Mouse (Mus musculus): Measurements from ENCODE around the gene Crabp2.
A peak's percentile ranks its signal among the peaks of the same experiment; 100 is the strongest.

Gene Crabp2

DNA sequence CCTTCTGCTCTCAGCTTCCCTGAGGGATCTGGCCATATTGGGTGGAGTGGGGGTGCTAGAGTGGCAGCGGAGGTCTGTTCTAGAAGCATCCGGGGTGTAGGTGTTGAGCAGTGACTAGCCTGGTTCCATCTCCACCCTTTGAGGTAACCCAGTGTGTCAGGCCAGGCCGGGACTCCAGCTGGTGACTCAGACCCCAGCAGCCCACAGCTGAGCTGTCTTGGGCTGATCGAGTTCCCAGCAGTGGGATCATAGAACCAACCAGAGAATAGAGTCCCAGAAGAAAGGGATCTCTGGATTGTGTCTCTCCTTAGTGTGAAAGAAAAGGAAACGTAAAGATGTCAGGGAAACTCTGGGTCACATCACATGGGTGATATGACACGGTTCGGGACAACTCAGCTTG is 10.9 kb downstream of the Crabp2 start:
- DNase-seq, result no peak

GRCm38 (mm10) chr3:87960191-87960585 is 11.7 kb downstream of the Crabp2 start:
- DNase-seq, result no peak

- DNase-seq, result peak; percentile 70
Observed at GRCm38 (mm10) chr3:87960586-87961191, 12.2 kb downstream of the Crabp2 start.

DNA sequence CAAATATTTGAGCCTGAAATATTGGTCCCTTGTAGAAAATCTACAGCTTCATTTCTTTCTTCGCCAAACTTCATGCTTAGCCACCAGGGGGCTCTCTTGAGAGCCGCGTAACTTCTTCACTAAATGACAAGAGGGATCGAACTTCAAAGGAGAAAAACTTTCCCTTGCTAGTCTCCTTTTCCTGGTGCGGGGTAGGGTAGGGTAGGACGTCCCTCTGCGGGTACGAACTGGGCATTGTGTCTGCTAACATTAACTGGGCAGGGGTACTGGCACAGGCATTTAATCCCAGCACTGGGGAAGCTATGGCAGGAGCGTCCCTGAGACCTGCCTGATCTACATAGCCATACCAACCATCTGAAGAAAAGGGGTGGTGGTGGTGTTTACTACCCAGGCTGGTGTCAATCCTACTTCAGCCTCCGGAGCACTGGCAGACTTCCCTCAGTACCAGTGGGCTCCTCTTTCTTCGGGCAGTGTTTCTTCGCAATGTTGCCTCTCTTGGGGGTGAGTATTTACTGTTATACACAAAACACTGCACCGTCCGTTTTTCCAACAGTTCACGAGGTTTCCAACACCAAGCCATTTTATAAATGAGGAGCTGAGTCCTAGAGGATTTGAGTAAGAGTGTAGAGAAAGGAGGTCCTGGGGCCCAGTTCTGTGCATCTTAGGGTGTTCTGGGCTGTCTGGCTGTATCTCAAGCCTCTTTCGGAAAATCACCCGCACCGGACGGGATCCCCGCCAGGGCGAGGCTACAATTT is 21.9 kb downstream of the Crabp2 start:
- DNase-seq, result no peak

DNA sequence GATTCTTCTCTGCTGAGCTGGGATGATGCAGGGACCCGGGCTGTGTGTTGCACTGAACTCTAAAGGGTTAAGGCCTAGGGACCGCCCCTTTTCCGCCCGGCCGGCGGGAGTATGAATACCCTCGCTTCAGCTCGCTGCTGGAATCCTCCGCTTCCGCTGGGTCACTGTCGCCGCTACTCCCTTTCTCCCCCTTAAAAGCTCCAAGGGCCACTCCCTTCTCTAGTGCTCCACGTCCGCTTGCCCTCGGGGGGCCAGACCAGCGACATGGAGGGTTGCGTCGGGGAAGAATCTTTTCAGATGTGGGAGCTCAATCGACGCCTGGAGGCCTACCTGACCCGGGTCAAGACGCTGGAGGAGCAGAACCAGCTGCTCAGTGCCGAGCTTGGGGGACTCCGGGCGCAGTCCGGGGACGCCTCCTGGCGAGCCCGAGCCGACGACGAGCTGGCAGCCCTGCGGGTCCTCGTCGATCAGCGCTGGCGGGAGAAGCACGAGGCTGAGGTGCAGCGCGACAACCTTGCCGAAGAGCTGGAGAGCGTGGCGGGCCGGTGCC is 22.5 kb downstream of the Crabp2 start, which contains the start of gene Nes:
Gene Nes, plus strand, starts transcription at position 140 of the 550 bp plus-strand sequence.
- DNase-seq, result no peak

- DNase-seq, result no peak
Observed at GRCm38 (mm10) chr3:87971489-87972202, 23.2 kb downstream of the Crabp2 start.

GRCm38 (mm10) chr3:87972203-87972664 is 23.8 kb downstream of the Crabp2 start:
- no peak for DNase-seq

DNA sequence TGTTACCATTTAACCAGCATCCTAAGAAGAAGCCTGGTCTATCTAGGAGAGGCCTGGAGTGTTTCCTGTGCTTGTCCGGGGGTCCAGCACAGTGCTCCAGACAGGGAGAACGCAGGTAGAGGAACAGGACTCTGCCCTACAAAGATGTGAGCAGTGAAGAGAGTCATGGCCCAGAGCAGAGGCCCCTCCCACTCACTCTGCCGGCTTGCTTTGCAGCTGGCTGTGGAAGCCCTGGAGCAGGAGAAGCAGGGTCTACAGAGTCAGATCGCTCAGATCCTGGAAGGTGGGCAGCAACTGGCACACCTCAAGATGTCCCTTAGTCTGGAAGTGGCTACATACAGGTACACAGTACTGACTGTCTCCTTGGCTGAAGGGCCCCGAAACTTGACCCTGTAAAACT is 24.3 kb downstream of the Crabp2 start:
- no peak for DNase-seq

- no peak for DNase-seq
Observed at GRCm38 (mm10) chr3:87973593-87974380, 25.3 kb downstream of the Crabp2 start.

GRCm38 (mm10) chr3:87974381-87974987 is 26.0 kb downstream of the Crabp2 start:
- DNase-seq, result no peak

- no peak for DNase-seq
Observed at GRCm38 (mm10) chr3:87979493-87979892, 31.0 kb downstream of the Crabp2 start.

- DNase-seq, result no peak
Observed at GRCm38 (mm10) chr3:87980085-87980484, 31.6 kb downstream of the Crabp2 start.

GRCm38 (mm10) chr3:87980728-87981127 is 32.3 kb downstream of the Crabp2 start:
- DNase-seq, result no peak

- no peak for DNase-seq
Observed at GRCm38 (mm10) chr3:87981214-87981760, 32.8 kb downstream of the Crabp2 start.

GRCm38 (mm10) chr3:87981894-87982835 is 33.7 kb downstream of the Crabp2 start:
- no peak for DNase-seq

GRCm38 (mm10) chr3:87982836-87983601 is 34.6 kb downstream of the Crabp2 start:
- DNase-seq, result no peak

DNA sequence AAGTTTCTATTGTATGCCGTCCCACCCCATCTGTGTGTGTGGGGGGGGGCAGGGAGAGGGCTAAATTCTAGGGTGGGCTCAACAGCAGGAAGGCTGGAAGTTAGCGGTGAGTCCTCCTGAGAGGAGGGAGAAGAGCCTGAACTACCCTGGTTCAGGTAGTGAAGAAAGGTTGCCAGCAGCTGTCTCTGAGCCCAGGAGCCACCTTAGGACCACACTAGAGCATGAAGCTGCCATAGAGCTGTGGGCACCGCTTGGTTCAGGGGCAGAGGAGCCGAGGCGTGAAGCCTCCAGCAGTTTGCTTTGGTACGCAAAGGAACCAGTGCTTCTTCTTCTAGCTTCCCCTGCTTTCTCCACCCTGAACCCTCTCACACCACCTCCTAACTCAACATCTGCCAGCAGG is 35.2 kb downstream of the Crabp2 start:
- no peak for DNase-seq

DNA sequence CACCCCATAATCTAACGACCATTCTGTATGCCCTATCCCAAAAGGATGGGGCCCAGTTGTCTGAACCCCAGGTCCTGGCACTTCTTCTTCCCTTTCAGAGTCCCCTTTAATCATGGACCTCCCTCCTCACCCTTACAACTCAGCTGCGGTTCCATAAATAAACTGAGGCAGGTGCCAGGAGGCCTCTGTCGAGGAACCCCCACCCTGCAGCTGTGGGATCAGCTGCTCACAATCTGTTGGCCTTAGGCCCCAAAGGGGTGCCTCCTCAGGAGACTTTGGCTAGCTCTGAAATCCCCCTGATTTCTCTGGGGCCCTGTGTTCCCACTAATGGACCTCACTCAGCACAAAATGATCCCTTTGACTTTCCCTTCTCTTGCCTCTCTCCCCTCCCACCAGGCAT is 35.6 kb downstream of the Crabp2 start:
- DNase-seq, result no peak

- DNase-seq, result no peak
Observed at GRCm38 (mm10) chr3:87985505-87986320, 37.2 kb downstream of the Crabp2 start.
